Mouse (Mus musculus) spleen, postnatal 10 days (tissue): Measurements from ENCODE around the gene BC053393.
A peak's percentile ranks its signal among the peaks of the same experiment; 100 is the strongest.
"Not testable (repeated sequence)": the region's sequence is repeated elsewhere in the genome, so short reads cannot be mapped to it uniquely, and the experiment has no call there.

Experiments
- DNase-seq, 2 experiments: peaks; one replicate each; pipeline ENCODE4 v3.0.0; 2021 to 2022; ENCODE audit warnings: low spot score in 2 of 2

The BC053393 gene

GRCm38 (mm10) chr11:46571327-46571726 lies at the start of gene BC053393:
Gene BC053393, plus strand, starts transcription at chr11:46571536.
- no peak for DNase-seq

- DNase-seq: no peak
These were observed 48.6 kb upstream of the BC053393 start for GRCm38 (mm10) chr11:46522719-46523118.

- no peak for DNase-seq
These were observed 47.4 kb upstream of the BC053393 start, which contains the start of gene Gm12169 for GRCm38 (mm10) chr11:46523912-46524311. Gene Gm12169, plus strand, starts transcription at chr11:46524212.

- DNase-seq: no peak
These were observed 41.2 kb upstream of the BC053393 start for GRCm38 (mm10) chr11:46530149-46530548.

GRCm38 (mm10) chr11:46536978-46537377 lies 34.4 kb upstream of the BC053393 start:
- DNase-seq: no peak

- DNase-seq: no peak
These were observed 27.8 kb upstream of the BC053393 start for GRCm38 (mm10) chr11:46543530-46543929.

- no peak for DNase-seq
These were observed 21.6 kb upstream of the BC053393 start for GRCm38 (mm10) chr11:46549721-46550120.

GRCm38 (mm10) chr11:46552741-46553140 lies 18.6 kb upstream of the BC053393 start:
- DNase-seq: no peak

- DNase-seq: no peak
These were observed 10.2 kb upstream of the BC053393 start for GRCm38 (mm10) chr11:46561096-46561495.

GRCm38 (mm10) chr11:46564671-46565070 lies 6.7 kb upstream of the BC053393 start:
- no peak for DNase-seq

- DNase-seq: no peak
These were observed 5.4 kb upstream of the BC053393 start for GRCm38 (mm10) chr11:46565967-46566366.

- DNase-seq: no peak
These were observed 2.2 kb upstream of the BC053393 start for GRCm38 (mm10) chr11:46569107-46569506.

GRCm38 (mm10) chr11:46578771-46579281 lies 7.5 kb downstream of the BC053393 start:
- no peak for DNase-seq

- no peak for DNase-seq
These were observed 9.1 kb downstream of the BC053393 start for GRCm38 (mm10) chr11:46580428-46580827.

- DNase-seq: no peak
These were observed 11.4 kb downstream of the BC053393 start for GRCm38 (mm10) chr11:46582741-46583140.

- DNase-seq: no peak
These were observed 21.1 kb downstream of the BC053393 start for GRCm38 (mm10) chr11:46592416-46592815.

- DNase-seq: no peak
These were observed 48.6 kb downstream of the BC053393 start for GRCm38 (mm10) chr11:46619929-46620328.

GRCm38 (mm10) chr11:46620414-46621168 lies 49.3 kb downstream of the BC053393 start:
- DNase-seq: no peak

- no peak for DNase-seq
These were observed 58.0 kb downstream of the BC053393 start, which contains the start of gene Dppa1 for GRCm38 (mm10) chr11:46629211-46629795. Gene Dppa1, minus strand, starts transcription at chr11:46629261.

GRCm38 (mm10) chr11:46631635-46632034 lies 60.3 kb downstream of the BC053393 start:
- DNase-seq: peak in 1 of 2 experiments; percentile 32

GRCm38 (mm10) chr11:46635516-46635915 lies 64.2 kb downstream of the BC053393 start:
- not testable (repeated sequence) for DNase-seq

- DNase-seq: no peak
These were observed 65.2 kb downstream of the BC053393 start for GRCm38 (mm10) chr11:46636568-46636967.
